Mouse (Mus musculus) heart, embryonic 12.5 days (tissue): ENCODE data around the gene Nol12. TPM values are rescaled to one million over a fixed set of nuclear protein-coding genes. Genes with fewer than 3 reads are reported as not detected.
A peak's percentile ranks its signal among the peaks of the same experiment; 100 is the strongest.

Experiments used
- ATAC-seq: fragments of 200-750 bp; cut with Nextera tagmentation; 2 replicates; pipeline ENCODE4 v1.8.0; 2017; ENCODE audit warnings: moderate TSS enrichment, moderate library complexity; ENCODE audit not compliant: insufficient number of reproducible peaks, low FRiP score
- H3K27ac ChIP-seq: fragments of 300-500 bp; sonication (generic); 2 replicates; pipeline ENCODE4 v1.5.1; 2016; ENCODE audit warnings: mild to moderate bottlenecking, moderate library complexity; ENCODE audit not compliant: poor library complexity, severe bottlenecking
- H3K27me3 ChIP-seq: fragments of 300-500 bp; sonication (generic); replicated peaks from 2 replicates; pipeline ENCODE4 v1.6.1; 2016; ENCODE audit warnings: mild to moderate bottlenecking, moderate library complexity
- H3K36me3 ChIP-seq: fragments of 300-500 bp; sonication (generic); 2 replicates; pipeline ENCODE4 v1.6.1; 2016; ENCODE audit warnings: mild to moderate bottlenecking, moderate library complexity
- H3K4me1 ChIP-seq: fragments of 300-500 bp; sonication (generic); replicated peaks from 2 replicates; pipeline ENCODE4 v1.6.1; 2016; ENCODE audit warnings: mild to moderate bottlenecking
- H3K4me2 ChIP-seq: fragments of 300-500 bp; sonication (generic); 2 replicates; pipeline ENCODE4 v1.6.1; 2016; ENCODE audit warnings: mild to moderate bottlenecking, moderate library complexity
- H3K4me3 ChIP-seq: fragments of 300-500 bp; sonication (generic); 2 replicates; pipeline ENCODE4 v1.5.1; 2016; ENCODE audit warnings: mild to moderate bottlenecking
- H3K9ac ChIP-seq: fragments of 300-500 bp; sonication (generic); 2 replicates; pipeline ENCODE4 v1.6.1; 2016; ENCODE audit warnings: mild to moderate bottlenecking, moderate library complexity
- H3K9me3 ChIP-seq: fragments of 300-500 bp; sonication (generic); replicated peaks from 2 replicates; pipeline ENCODE4 v1.6.1; 2016; ENCODE audit warnings: mild to moderate bottlenecking, moderate library complexity
- WGBS: fragments of 180-500 bp; shearing (Covaris S2); methylation state at CpG from one replicate; pipeline ENCODE4 v1.1.7; 2016; 5-methylcytosine and 5-hydroxymethylcytosine counted together
- polyA plus RNA-seq: library from polyadenylated mRNA; unstranded; fragments of >200 nt; fragmentation: Nextera tagmentation; extraction: Ambion mirVana; gene quantifications from 2 replicates; pipeline ENCODE4 v1.2.1, GENCODE M21; 2016

Gene Nol12
- polyA plus RNA-seq, 1 experiment from 2014 or later: 37.9 TPM

GRCm38 (mm10) chr15:78916052-78916826 lies 18.5 kb upstream of the Nol12 start:
- no peak for ATAC-seq
- Histone ChIP-seq H3K27ac (no peak overlapping the region), H3K27me3 (no peaks in the 10 kb centered on the region), H3K4me2 (peak overlapping the region; percentile 94), H3K4me1 (peaks cover 33% of the 10 kb centered on the region), H3K4me3 (peak overlapping the region; percentile 65), H3K9me3 (no peaks in the 10 kb centered on the region), H3K9ac (peak overlapping the region; percentile 53), H3K36me3 (peaks cover 22% of the 10 kb centered on the region)
- 65% methylated on average over 12 of the region's 12 CpGs for WGBS

- Histone ChIP-seq H3K27ac (no peak overlapping the region), H3K27me3 (no peaks in the 10 kb centered on the region), H3K4me2 (no peak overlapping the region), H3K9ac (0 out of 2 replicates have a peak overlapping the region, but pooled peaks have one; percentile 0), H3K9me3 (no peaks in the 10 kb centered on the region), H3K4me1 (peaks cover 33% of the 10 kb centered on the region), H3K36me3 (peaks cover 15% of the 10 kb centered on the region), H3K4me3 (no peak overlapping the region)
- WGBS: 90% methylated on average over 23 of the region's 23 CpGs
- no peak for ATAC-seq
These were observed 16.6 kb upstream of the Nol12 start for GRCm38 (mm10) chr15:78918126-78918525.

- no peak overlapping the region for H3K9ac ChIP-seq
- no peak overlapping the region for H3K27ac ChIP-seq
- H3K4me3 ChIP-seq: no peak overlapping the region
- no peaks in the 10 kb centered on the region for H3K9me3 ChIP-seq
- no peaks in the 10 kb centered on the region for H3K27me3 ChIP-seq
- H3K4me1 ChIP-seq: peaks cover 29% of the 10 kb centered on the region
- H3K36me3 ChIP-seq: peaks cover 15% of the 10 kb centered on the region
- no peak for ATAC-seq
- WGBS: 56% methylated on average over 12 of the region's 12 CpGs
- H3K4me2 ChIP-seq: no peak overlapping the region
These were observed 14.8 kb upstream of the Nol12 start for GRCm38 (mm10) chr15:78919914-78920313.

DNA sequence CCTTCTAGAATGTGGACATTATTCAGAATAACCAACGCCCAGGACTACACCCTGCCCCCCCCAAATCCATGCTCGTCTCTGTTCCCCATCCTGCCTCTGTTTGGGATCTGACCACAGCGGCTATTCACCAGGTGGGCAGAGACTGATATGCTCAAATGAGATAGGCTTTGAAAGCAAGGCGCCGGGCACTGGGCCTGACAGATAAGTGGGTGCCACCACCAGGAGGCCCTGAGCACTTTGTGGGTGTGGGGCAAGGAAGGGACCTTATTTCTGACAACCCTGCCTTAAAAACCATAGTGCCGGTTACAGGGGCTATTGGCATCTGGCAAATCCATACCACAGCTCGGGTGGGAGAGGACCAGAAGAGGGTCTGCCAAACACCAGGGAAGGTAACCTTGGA lies 12.0 kb upstream of the Nol12 start:
- Histone ChIP-seq H3K4me3 (no peak overlapping the region), H3K27ac (no peak overlapping the region), H3K27me3 (no peaks in the 10 kb centered on the region), H3K9ac (no peak overlapping the region), H3K4me1 (peaks cover 37% of the 10 kb centered on the region), H3K9me3 (no peaks in the 10 kb centered on the region), H3K36me3 (peaks cover 12% of the 10 kb centered on the region), H3K4me2 (no peak overlapping the region)
- WGBS: 72% methylated on average over 7 of the region's 7 CpGs
- peak; percentile 34; the same call in 1 of the 2 replicates for ATAC-seq

DNA sequence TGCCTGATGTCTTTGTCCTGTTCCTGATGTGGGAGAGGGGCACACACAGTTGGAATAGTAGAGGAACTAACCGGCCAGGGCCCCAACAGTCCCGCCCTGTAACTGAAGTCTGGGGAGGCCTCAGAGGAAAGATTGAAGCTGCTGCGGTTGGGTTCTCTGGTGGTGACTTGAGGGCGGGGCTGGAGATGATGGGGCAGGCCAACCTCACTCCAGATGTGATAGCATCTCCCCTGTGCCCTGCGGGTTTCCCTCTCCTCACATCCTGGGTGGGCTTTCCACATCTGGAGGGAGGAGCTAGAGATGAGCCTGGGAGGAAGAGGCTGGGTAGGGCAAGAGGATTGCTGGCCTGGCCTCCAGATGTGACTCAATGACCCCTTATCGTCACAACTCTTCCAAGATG lies 11.1 kb upstream of the Nol12 start:
- H3K4me3 ChIP-seq: no peak overlapping the region
- peaks cover 7% of the 10 kb centered on the region for H3K36me3 ChIP-seq
- H3K4me1 ChIP-seq: peaks cover 41% of the 10 kb centered on the region
- no peaks in the 10 kb centered on the region for H3K9me3 ChIP-seq
- H3K4me2 ChIP-seq: no peak overlapping the region
- no peaks in the 10 kb centered on the region for H3K27me3 ChIP-seq
- no peak overlapping the region for H3K9ac ChIP-seq
- WGBS: 56% methylated on average over 6 of the region's 6 CpGs
- H3K27ac ChIP-seq: no peak overlapping the region
- ATAC-seq: no peak

GRCm38 (mm10) chr15:78925129-78925528 lies 9.6 kb upstream of the Nol12 start:
- peaks cover 11% of the 10 kb centered on the region for H3K36me3 ChIP-seq
- H3K27ac ChIP-seq: peak overlapping the region; percentile 96
- no peaks in the 10 kb centered on the region for H3K27me3 ChIP-seq
- H3K4me2 ChIP-seq: no peak overlapping the region
- ATAC-seq: no peak
- H3K4me1 ChIP-seq: peaks cover 36% of the 10 kb centered on the region
- no peaks in the 10 kb centered on the region for H3K9me3 ChIP-seq
- WGBS: 30% methylated on average over 8 of the region's 8 CpGs
- H3K4me3 ChIP-seq: no peak overlapping the region
- H3K9ac ChIP-seq: peak overlapping the region; percentile 61; the same call in 1 of the 2 replicates

GRCm38 (mm10) chr15:78926021-78926919 lies 8.5 kb upstream of the Nol12 start, which contains the start of gene Lgals1:
Gene Lgals1 (plus strand): TSS chr15:78926725.
- H3K36me3 ChIP-seq: peaks cover 14% of the 10 kb centered on the region

GRCm38 (mm10) chr15:78927021-78927787 lies 7.5 kb upstream of the Nol12 start:
- 13% methylated on average over 15 of the region's 15 CpGs for WGBS
- peaks cover 42% of the 10 kb centered on the region for H3K4me1 ChIP-seq
- no peaks in the 10 kb centered on the region for H3K9me3 ChIP-seq
- no peak for ATAC-seq
- H3K27ac ChIP-seq: peak overlapping the region; percentile 96
- peak overlapping the region; percentile 56 for H3K4me3 ChIP-seq
- H3K36me3 ChIP-seq: peaks cover 14% of the 10 kb centered on the region
- no peaks in the 10 kb centered on the region for H3K27me3 ChIP-seq
- peak overlapping the region; percentile 77 for H3K4me2 ChIP-seq
- peak overlapping the region; percentile 76 for H3K9ac ChIP-seq

More at GRCm38 (mm10) chr15:78926021-78926919, 8.5 kb upstream of the Nol12 start, which contains the start of gene Lgals1:
- Histone ChIP-seq H3K9ac (peak within 1 kb of the TSS; percentile 76), H3K27me3 (no peaks in the 10 kb centered on the region), H3K9me3 (no peaks in the 10 kb centered on the region), H3K27ac (peak within 1 kb of the TSS; percentile 96), H3K4me2 (peak within 1 kb of the TSS; percentile 77), H3K4me1 (peaks cover 40% of the 10 kb centered on the region), H3K4me3 (peak within 1 kb of the TSS; percentile 56)
- ATAC-seq: peak; percentile 81
- WGBS: 5% methylated on average over 20 of the region's 20 CpGs

DNA sequence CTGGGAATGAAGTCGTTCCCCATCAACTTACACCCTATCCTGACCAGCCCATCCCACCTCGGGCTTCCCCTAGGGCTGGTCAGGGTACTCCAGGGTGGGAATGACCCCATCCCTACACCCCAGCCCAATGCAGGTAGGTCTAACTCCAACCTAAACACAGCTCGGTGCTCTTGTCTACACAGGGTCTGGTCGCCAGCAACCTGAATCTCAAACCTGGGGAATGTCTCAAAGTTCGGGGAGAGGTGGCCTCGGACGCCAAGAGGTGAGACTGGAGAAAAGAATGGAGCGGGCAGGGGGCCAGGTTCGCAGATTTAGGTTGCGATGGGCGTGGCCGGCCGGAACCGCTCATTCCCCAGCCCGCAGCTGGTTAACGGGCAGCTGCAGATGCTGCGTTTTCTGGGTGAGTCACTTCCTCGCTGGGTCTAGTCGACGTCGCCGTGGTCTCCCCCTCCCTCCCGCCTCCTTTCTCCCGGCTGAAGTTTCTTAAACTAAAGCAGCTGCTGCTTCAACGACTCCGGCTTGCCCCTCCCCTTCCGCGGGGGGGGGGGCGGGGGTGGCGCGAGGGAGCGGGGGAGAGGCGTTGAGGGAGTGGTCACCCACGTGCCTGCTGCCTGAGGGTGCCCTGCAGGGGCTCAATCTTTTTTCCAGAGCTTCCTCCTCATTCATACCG lies 6.8 kb upstream of the Nol12 start:
- no peaks in the 10 kb centered on the region for H3K27me3 ChIP-seq
- under 1% methylated on average over 32 of the region's 35 CpGs for WGBS
- H3K9me3 ChIP-seq: no peaks in the 10 kb centered on the region
- H3K4me3 ChIP-seq: peak overlapping the region; percentile 56
- peak overlapping the region; percentile 76 for H3K9ac ChIP-seq
- H3K36me3 ChIP-seq: peaks cover 14% of the 10 kb centered on the region
- peak; percentile 61 for ATAC-seq
- peak overlapping the region; percentile 96 for H3K27ac ChIP-seq
- H3K4me1 ChIP-seq: peaks cover 42% of the 10 kb centered on the region
- peak overlapping the region; percentile 77 for H3K4me2 ChIP-seq

GRCm38 (mm10) chr15:78928539-78928938 lies 6.2 kb upstream of the Nol12 start:
- peak overlapping the region; percentile 77 for H3K4me2 ChIP-seq
- peak overlapping the region; percentile 96 for H3K27ac ChIP-seq
- H3K36me3 ChIP-seq: peaks cover 14% of the 10 kb centered on the region
- no peaks in the 10 kb centered on the region for H3K27me3 ChIP-seq
- peak overlapping the region; percentile 56 for H3K4me3 ChIP-seq
- no peak for ATAC-seq
- H3K4me1 ChIP-seq: peaks cover 42% of the 10 kb centered on the region
- H3K9ac ChIP-seq: peak overlapping the region; percentile 76
- H3K9me3 ChIP-seq: no peaks in the 10 kb centered on the region
- 54% methylated on average over 8 of the region's 8 CpGs for WGBS
